Mouse (Mus musculus) embryonic stem cell, embryonic (primary cell): ENCODE results near the gene Trnau1ap.

Experiments
- CTCF ChIA-PET, 4 experiments: fragments of 300-600 bp in 2 of 4; fragments of 350-600 bp in 2 of 4; sonication (Branson Sonifier 250); formaldehyde crosslinking; loops; one replicate each; lab custom pipeline; 2022; ENCODE audit warnings: inconsistent platforms in 2 of 4; lab: Charles Lee
- POLR2A ChIA-PET, 4 experiments: fragments of 300-600 bp in 2 of 4; fragments of 350-600 bp in 2 of 4; sonication (Branson Sonifier 250); formaldehyde crosslinking; loops; one replicate each; lab custom pipeline; 2022; ENCODE audit warnings: antibody characterized with exemption in 4 of 4, inconsistent platforms in 1 of 4; lab: Charles Lee

Trnau1ap gene

DNA sequence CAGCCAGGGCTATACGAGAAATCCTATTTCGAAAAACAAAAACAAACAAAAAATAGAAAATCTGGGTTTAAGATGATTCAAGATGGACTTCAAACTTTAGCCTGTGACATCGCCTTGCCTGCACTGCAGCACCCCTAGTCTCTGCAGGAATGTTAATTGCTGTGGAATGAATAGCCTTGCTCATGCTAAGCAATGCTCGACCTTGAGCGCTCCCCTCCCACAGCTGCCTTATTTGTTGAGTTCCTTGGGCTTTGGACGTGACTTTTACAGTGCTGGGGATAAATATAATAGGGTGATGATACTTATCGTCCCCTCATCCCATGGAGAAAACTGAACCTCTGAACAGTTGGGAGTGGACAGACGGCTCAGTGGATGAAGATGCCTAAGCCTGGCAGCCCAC is 13.6 kb downstream of the Trnau1ap start:
- POLR2A ChIA-PET, result interaction anchor here (0.5 to 9.6 kb wide), 30 partner anchors 9 to 442 kb away, joined by 3 to 341 read pairs (median 7); partner anchors contain the start of genes Taf12 (in 3 of the 4), Trnau1ap (in 3 of the 4), Rab42 (in 2 of the 4) and Rcc1 (in 2 of the 4)
- CTCF ChIA-PET, result interaction anchor here (0.6 to 2.3 kb wide), 6 partner anchors 10 to 1434 kb away, joined by 3 to 12 read pairs (median 5); partner anchors contain the start of gene Rab42 (in 1 of the 4)

DNA sequence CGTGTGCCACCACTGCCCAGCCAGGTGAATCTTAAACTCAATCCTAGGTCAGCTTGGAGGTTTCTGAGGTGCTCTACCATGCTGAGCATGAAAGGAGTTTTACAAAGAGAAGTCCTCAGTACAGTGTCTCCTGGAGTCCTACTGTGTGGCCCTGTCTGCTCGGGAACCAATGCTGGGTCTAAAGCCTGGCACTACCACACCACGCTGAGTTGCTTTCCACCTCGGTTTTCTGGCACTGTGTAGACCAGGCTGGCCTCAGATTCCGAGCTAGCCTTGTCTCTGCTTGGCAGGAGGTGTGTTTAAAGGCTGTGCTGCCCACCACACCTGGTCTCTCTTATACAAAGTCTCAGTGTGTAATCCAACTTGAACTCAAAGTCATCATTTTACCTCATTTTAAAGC is 16.7 kb downstream of the Trnau1ap start:
- CTCF ChIA-PET, result no interaction called here
- POLR2A ChIA-PET, result interaction anchor here (0.8 to 9.6 kb wide), 37 partner anchors 9 to 426 kb away, joined by 3 to 341 read pairs (median 16); partner anchors contain the start of genes Trnau1ap (in 4 of the 4), Rab42 (in 2 of the 4), Taf12 (in 2 of the 4) and Rcc1 (in 1 of the 4)

DNA sequence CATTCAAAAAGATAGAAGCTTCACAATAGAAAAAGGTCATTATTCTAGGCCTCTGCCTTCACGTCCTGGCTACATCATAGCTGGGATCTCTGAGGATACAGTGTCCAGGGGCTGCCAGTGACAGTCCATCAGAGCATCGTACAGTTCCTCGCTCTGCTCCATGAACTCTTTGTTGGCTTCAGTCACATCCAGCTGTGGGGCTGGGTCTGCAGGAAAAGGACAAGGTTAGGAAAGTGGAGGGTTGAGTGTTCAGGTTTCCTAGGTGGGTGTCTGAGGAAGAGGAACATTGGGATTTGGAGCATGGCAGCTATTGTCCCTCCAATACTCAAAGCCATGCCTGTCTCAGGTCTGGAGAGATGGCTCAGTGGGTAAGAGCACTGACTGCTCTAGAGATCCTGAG is 17.5 kb downstream of the Trnau1ap start:
- POLR2A ChIA-PET, result interaction anchor here (0.6 to 9.6 kb wide), 84 partner anchors 10 to 1620 kb away, joined by 3 to 341 read pairs (median 5); partner anchors contain the start of genes Trnau1ap (in 4 of the 4), Rab42 (in 2 of the 4), Rcc1 (in 2 of the 4) and Taf12 (in 2 of the 4)
- CTCF ChIA-PET, result interaction anchor here in 3 of 4 experiments (0.7 to 1.6 kb wide), 8 partner anchors 10 to 1086 kb away, joined by 3 to 6 read pairs (median 4); no protein-coding TSS in a partner anchor

DNA sequence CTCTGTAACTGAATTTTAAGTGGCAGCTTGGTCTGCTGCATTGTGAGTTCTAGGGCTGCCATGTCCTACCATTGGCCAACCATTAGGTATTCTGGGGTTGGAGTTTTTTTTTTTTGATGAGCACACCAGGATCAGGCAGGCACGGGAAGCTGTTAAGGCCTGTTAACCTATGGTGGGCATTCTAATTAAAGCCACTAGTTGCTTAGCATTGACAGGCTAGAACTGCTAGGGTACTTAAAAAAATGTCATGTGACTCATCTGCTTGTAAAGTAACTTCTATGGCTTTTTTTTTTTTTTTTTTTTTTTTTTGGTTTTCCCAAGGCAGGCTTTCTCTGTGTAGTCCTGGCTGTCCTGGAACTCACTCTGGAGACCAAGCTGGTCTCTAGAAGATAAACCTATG is 18.1 kb downstream of the Trnau1ap start:
- POLR2A ChIA-PET, result interaction anchor here (0.6 to 9.6 kb wide), 92 partner anchors 10 to 1620 kb away, joined by 3 to 341 read pairs (median 5); partner anchors contain the start of genes Trnau1ap (in 4 of the 4), Rab42 (in 2 of the 4), Rcc1 (in 2 of the 4) and Taf12 (in 2 of the 4)
- CTCF ChIA-PET, result interaction anchor here (0.7 to 2.6 kb wide), 12 partner anchors 10 to 1087 kb away, joined by 3 to 15 read pairs (median 4); partner anchors contain the start of gene Trnau1ap (in 1 of the 4)

DNA sequence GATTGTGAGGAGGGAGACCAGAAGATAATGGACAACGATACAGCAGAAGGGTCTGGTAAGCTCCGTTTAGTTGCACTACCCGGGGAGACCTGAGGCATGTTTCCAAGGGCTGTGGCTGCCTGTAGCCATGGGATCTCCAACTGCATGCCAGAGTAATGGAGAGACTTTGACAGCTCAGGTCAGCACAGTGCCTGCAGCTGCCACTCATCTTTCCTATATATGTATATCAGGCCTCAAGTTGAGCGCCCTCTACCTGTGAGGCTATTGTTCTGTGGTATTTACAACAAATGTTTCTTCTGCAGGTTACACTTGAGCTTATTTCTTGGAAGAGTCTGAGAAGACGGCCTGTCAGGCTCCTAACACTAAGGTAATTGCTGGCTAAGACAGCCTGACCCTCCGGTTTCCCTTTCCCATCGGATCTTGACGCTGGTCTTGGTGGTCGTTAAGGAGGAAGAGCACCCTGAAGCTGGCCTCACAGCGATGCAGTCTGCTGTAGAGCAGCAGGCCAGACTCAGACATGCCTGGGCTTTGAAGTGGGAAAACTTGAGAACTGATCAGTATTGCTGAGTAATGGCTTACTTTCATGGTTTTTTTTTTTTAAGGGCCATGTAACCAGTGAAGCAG is 19.4 kb downstream of the Trnau1ap start:
- POLR2A ChIA-PET, result interaction anchor here (0.6 to 9.6 kb wide), 108 partner anchors 9 to 674 kb away, joined by 3 to 341 read pairs (median 5); partner anchors contain the start of genes Trnau1ap (in 4 of the 4), Taf12 (in 3 of the 4), Ythdf2 (in 3 of the 4) and Rab42 (in 2 of the 4)
- CTCF ChIA-PET, result interaction anchor here in 3 of 4 experiments (0.5 to 2.6 kb wide), 14 partner anchors 10 to 450 kb away, joined by 3 to 15 read pairs (median 4); partner anchors contain the start of gene Trnau1ap (in 1 of the 3)

DNA sequence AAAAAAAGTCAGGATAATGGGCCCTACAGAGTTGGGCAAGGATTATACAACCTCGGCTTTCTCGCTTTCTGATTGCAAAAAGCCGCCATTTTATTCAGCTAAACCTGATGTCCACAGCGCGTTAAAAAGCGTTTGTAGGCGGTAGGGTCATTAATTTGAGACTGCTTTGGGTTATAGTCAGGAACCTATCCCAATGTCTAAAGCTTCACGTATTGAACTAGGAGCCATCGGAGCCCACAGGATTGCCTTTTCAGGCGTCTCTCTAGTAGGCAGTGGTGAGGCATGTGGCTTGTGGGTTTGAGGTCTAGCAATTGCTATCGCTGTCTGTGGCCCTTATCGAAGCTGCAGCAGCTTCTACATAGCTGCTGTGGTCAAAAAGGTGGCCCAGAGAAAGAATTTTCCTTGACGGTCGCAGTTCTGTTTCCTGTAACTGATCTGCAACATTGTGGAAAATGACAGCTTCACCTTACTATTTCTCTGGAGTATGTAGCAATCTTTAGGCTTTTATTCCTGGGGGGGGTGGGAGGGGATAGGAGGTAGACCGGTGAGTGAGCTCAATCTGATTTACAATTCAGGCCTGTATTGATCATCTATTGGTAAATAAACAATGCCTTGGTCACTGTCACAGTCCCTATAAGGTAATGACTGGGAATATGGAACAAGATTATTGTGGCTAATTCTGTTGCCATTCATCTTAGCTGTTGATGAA is 20.0 kb downstream of the Trnau1ap start:
- ChIA-PET POLR2A (interaction anchor here (0.5 to 9.6 kb wide), 103 partner anchors 8 to 1617 kb away, joined by 3 to 341 read pairs (median 5); partner anchors contain the start of genes Trnau1ap (in 4 of the 4), Taf12 (in 3 of the 4), Ythdf2 (in 3 of the 4) and Rab42 (in 2 of the 4)), CTCF (interaction anchor here in 2 of 4 experiments (0.5 to 2.6 kb wide), 11 partner anchors 10 to 451 kb away, joined by 3 to 15 read pairs (median 4); partner anchors contain the start of gene Trnau1ap (in 1 of the 2))

DNA sequence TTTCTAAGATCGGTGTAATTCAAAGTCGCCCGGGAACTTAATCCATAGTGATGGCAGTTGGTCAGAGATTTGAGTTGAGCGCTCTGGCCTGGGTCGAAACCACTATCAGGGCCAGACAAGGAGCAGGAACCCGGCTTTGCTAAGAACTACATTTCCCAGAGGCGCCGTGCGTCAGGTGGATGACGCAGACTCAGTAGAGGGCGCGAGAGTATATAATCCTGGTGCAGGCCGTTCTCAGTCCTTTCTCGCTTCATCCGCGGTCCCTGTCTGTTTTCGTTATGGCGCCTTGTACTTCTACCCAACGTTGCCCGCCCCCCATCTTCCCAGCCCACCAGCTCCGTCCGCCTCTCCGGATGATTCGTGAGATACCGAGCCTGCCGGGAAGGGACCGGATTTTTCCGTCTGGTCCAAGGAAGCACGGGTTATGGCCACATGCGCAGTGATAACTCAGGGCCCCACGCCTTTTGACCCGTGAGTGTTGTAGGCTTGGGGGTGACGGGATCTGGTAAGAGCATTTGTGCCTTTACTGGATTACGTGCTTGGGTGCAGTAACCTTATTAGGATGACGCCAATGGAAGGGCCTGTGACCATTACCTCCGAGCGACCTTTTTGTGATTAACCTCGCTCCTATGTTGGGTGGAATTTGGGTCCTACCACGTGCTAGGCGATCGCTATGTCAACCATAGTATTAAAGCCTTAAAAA is 20.8 kb downstream of the Trnau1ap start:
- ChIA-PET POLR2A (interaction anchor here (0.6 to 9.6 kb wide), 51 partner anchors 10 to 1189 kb away, joined by 3 to 341 read pairs (median 8); partner anchors contain the start of genes Taf12 (in 3 of the 4), Trnau1ap (in 3 of the 4), Rab42 (in 2 of the 4) and Rcc1 (in 2 of the 4)), CTCF (interaction anchor here in 1 of 4 experiments (1.5 to 1.7 kb wide), 2 partner anchors 12 to 205 kb away, joined by 5 to 7 read pairs; no protein-coding TSS in a partner anchor)

DNA sequence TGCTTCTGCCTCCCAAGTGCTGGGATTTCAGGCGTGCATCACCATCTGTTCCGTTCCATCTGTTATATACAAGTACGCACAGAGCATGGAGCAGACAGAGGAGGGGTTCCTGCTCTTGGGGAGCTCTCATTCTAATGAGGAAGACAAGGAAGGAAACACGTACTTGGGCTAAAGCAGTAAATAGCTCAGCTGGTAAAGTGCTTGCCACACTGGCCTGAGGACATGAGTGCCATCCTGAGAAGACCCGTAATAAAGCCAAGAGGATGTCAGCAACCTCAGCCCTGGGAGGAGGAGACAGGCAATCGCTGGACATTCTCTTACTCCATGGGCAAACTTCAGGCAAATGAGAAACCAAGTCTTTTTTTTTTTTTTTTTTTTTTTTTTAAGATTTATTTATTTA is 23.3 kb downstream of the Trnau1ap start:
- ChIA-PET POLR2A (interaction anchor here in 3 of 4 experiments (0.5 to 30.6 kb wide), 30 partner anchors 7 to 1166 kb away, joined by 3 to 593 read pairs (median 4); partner anchors contain the start of genes Trnau1ap (in 3 of the 3), Taf12 (in 2 of the 3) and Rcc1 (in 1 of the 3)), CTCF (interaction anchor here in 2 of 4 experiments (0.6 to 2.6 kb wide), 6 partner anchors 10 to 263 kb away, joined by 3 to 10 read pairs (median 6); no protein-coding TSS in a partner anchor)

DNA sequence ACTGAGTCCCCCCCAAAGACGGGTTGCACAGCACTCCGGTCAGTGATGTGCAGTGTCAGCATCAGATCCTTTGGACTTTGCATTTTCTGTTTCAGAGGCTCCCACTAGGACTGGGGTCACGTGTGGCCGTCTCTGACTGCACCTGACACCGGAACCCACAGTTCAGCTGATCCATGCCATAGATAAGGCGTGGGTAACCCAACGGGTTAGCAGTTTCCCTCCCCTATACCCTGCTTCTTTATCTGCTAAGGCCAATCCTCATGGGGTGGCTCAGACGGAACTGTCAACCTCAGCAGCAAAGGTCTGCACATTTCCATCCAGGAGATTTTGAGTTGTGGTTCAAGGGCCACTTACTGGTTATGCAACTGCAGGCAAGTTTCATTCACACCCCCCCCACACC is 24.1 kb downstream of the Trnau1ap start:
- ChIA-PET POLR2A (interaction anchor here in 3 of 4 experiments (0.5 to 30.6 kb wide), 36 partner anchors 8 to 221 kb away, joined by 3 to 593 read pairs (median 4); partner anchors contain the start of genes Trnau1ap (in 3 of the 3), Taf12 (in 2 of the 3) and Ythdf2 (in 2 of the 3)), CTCF (interaction anchor here in 2 of 4 experiments (0.6 to 2.6 kb wide), 5 partner anchors 9 to 207 kb away, joined by 3 to 10 read pairs (median 4); no protein-coding TSS in a partner anchor)

DNA sequence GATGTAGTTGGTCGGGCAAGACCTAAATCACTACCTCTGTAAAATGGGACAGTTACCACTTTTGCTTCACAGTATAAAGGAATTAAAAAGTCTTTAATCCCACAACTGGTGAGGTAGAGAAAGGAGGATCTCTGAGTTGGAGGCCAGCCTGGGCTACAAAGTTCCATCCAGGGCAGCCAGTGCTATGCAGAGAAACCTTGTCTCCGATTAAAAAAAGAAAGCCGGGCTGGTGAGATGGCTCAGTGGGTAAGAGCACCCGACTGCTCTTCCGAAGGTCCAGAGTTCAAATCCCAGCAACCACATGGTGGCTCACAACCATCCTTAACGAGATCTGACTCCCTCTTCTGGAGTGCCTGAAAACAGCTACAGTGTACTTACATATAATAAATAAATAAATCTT is 25.9 kb downstream of the Trnau1ap start:
- ChIA-PET POLR2A (interaction anchor here in 3 of 4 experiments (0.6 to 30.6 kb wide), 37 partner anchors 9 to 211 kb away, joined by 3 to 593 read pairs (median 6); partner anchors contain the start of genes Taf12 (in 3 of the 3), Trnau1ap (in 3 of the 3), Ythdf2 (in 2 of the 3) and Rcc1 (in 1 of the 3)), CTCF (interaction anchor here (0.8 to 4.4 kb wide), 8 partner anchors 11 to 125 kb away, joined by 3 to 21 read pairs (median 4); no protein-coding TSS in a partner anchor)

DNA sequence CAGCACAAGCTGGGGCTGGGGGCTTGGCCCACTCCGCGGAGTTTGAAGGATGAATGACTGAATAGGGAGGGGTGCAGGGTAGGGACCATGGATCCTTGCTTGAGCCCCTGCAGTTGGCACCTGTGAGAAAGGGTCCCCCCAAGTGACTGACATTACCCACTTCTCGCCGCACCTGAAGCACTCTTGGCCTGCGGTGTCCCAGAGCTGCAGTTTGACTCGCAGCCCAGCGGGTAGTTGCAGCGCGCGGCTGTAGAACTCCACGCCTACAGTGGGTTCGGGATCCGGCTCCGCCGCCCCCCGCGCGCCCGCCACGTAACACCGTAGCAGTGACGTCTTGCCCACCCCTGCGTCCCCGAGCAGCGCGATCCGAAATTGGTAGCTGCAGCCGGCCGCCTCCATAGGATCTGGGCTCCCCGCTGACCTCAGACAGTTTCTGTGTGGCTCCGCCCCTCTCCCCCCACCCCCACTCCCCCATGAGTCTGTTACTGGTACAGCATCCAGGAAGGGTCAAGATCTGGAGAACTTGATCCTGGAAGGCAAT is 26.3 kb downstream of the Trnau1ap start, which contains the start of gene Rab42:
TSS of gene Rab42 (minus strand) at position 447 of the 541 bp plus-strand sequence.
- ChIA-PET CTCF (interaction anchor here in 3 of 4 experiments (0.7 to 4.4 kb wide), 10 partner anchors 10 to 125 kb away, joined by 3 to 21 read pairs (median 4); no protein-coding TSS in a partner anchor), POLR2A (interaction anchor here (0.6 to 30.6 kb wide), 47 partner anchors 10 to 1602 kb away, joined by 3 to 593 read pairs (median 5); partner anchors contain the start of genes Taf12 (in 3 of the 4), Trnau1ap (in 3 of the 4), Ythdf2 (in 2 of the 4) and Rcc1 (in 1 of the 4))

DNA sequence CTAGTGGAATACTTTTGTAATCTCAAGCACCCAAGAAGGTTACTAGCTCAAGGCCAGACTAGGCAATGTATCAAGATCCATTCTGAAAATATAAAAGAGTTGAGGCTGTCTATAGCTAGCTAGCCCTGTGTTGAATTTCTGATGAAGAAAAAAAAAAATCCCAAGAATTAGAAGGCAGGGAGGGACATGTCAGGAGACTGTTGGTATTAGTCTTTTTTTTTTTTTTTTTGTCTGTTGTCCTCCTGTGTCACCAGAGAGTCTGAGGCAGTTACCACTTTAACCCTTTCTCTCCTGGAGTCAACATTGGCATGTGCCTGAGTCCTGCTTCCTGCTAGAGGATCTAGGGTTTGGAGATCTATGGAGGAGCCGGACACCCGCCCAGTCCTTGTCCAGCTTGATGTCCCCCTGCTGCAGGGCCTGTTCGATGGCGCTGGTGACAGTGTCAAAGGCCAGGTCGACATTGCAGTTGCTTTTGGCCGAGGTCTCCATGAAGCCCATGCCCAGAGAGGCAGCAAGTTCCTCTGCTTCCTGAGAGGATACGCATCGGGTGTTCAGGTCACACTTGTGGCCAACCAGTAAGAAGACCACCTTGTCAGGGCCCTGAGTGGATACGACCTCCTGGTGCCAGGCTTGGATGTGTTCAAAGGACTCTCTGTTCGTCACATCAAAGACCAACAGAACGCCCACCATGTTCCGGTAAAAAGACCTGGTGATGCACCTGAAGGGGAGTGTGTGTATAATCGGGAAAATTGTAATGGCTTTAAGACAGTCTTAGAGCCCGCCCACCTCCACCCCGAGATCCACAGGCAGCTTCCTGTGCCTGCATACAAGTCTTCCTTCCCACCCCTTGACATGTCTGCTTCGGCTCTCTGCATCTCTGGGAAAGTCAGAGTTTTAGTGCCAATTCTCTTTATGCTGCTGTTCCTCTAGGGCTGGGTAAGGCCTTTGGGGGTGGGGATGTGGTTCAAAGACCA is 27.1 kb downstream of the Trnau1ap start:
- POLR2A ChIA-PET, result interaction anchor here (0.6 to 30.6 kb wide), 52 partner anchors 9 to 1601 kb away, joined by 3 to 593 read pairs (median 4); partner anchors contain the start of genes Taf12 (in 3 of the 4), Trnau1ap (in 3 of the 4), Ythdf2 (in 3 of the 4) and Rcc1 (in 1 of the 4)
- CTCF ChIA-PET, result interaction anchor here (0.5 to 4.4 kb wide), 14 partner anchors 9 to 1605 kb away, joined by 3 to 21 read pairs (median 4); no protein-coding TSS in a partner anchor

DNA sequence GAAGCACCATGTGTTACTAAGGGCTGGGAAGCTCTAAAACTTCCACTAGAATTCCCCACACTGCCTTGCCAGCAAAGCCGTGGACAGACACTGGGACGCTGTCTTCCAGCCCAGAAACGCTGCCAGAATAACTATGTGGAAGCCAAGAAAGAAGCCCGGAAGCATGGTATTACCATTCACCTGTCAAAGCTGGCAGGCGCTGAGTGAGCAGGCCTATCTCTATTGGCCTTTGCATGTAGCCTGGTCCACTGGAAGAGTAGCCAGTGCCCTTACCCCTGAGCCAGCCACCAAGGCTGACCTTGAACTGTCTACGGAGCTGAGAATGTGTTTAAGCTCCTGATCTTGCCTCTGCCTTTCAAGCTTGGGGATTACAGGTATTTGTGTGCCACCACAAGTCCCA is 27.9 kb downstream of the Trnau1ap start:
- ChIA-PET CTCF (interaction anchor here (0.6 to 4.4 kb wide), 6 partner anchors 8 to 47 kb away, joined by 3 to 21 read pairs (median 4); no protein-coding TSS in a partner anchor), POLR2A (interaction anchor here (0.6 to 30.6 kb wide), 27 partner anchors 8 to 522 kb away, joined by 3 to 593 read pairs (median 5); partner anchors contain the start of genes Taf12 (in 2 of the 4), Trnau1ap (in 2 of the 4) and Ythdf2 (in 2 of the 4))

DNA sequence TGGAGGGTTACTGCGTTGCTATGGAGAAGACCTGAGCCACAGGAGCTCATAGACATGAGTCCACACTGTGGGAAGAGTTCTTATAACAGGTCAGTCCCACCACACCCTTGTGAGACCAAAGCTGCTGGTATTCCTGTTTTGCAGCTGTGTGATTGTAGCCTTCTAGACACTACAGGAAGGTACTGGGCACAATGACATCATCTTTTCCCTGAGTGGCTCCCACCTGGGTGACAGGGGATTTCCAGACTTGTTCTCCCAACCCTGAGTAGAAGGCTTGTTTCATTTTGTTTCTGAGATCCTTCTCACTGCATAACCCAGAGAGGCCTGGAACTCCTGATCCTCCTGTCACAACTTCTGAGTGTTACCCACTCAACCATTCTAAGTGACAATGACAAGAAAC is 29.5 kb downstream of the Trnau1ap start:
- CTCF ChIA-PET, result interaction anchor here in 1 of 4 experiments (4.4 kb wide), 1 partner anchor 7 kb away, joined by 21 read pairs; no protein-coding TSS in a partner anchor

More for the DNA sequence above, 29.5 kb downstream of the Trnau1ap start:
- POLR2A ChIA-PET, result interaction anchor here in 3 of 4 experiments (0.6 to 30.6 kb wide), 9 partner anchors 10 to 54 kb away, joined by 3 to 593 read pairs (median 4); partner anchors contain the start of gene Taf12 (in 3 of the 3)
